Mouse (Mus musculus): ENCODE data around the gene Gm28043. TPM values are rescaled to one million over a fixed set of nuclear protein-coding genes. Genes with fewer than 3 reads are reported as not detected.

Gene Gm28043
- total and polyA plus RNA-seq, 3 experiments = 1.3 to 3.4 TPM; not detected in 1

DNA sequence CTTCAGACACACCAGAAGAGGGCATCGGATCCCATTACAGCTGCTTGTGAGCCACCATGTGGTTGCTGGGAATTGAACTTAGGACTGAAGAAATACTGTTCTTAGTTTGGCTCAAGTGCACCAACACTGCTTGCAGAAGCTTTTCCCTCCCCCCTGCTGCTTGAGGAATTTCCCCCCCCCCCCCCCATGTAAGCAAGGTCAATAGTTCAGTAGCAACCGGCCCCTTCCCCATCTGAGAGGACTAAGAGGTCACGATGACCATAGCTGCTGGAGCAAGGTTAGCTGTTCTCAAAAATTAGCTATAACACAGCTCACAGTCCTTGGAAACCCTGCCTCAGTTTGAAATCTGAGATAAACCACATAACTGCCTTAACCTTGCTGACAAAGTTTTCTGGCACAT, 27.5 kb downstream of the Gm28043 start:
- no peak for DNase-seq (ENCODE audit: low read depth, low spot score)
- H3K9me3 ChIP-seq (replicated peaks; ENCODE audit: insufficient read depth, low read length) = no peaks in the 10 kb centered on the region
- no peaks in the 10 kb centered on the region for H3K27me3 ChIP-seq (ENCODE audit: control insufficient read depth in 1 of 2, insufficient read depth in 2 of 2, low read length in 2 of 2)
- H3K36me3 ChIP-seq (ENCODE audit: control insufficient read depth in 1 of 2, insufficient read depth in 2 of 2, low read length in 2 of 2) = peaks cover 5 to 6% of the 10 kb centered on the region in 2 experiments
- H3K4me3 ChIP-seq (ENCODE audit: control insufficient read depth in 1 of 2, insufficient read depth in 1 of 2, low read depth in 2 of 2, low read length in 2 of 2) = no peak overlapping the region
- H3K79me2 ChIP-seq (ENCODE audit: control insufficient read depth, insufficient read depth, low read length, poor library complexity) = no peaks in the 10 kb centered on the region
- no peak overlapping the region for H3K9ac ChIP-seq (ENCODE audit: control insufficient read depth, low read depth, low read length, poor library complexity, severe bottlenecking)
- H3K4me1 ChIP-seq (ENCODE audit: control insufficient read depth in 1 of 2, insufficient read depth in 2 of 2, low read length in 2 of 2) = peaks cover 5 to 10% of the 10 kb centered on the region in 2 experiments
- H3K27ac ChIP-seq (ENCODE audit: control insufficient read depth, low read depth, low read length) = no peak overlapping the region
- TF ChIP-seq EP300 (IDR thresholded peaks at IDR 0.05; ENCODE audit: low read depth in 1 of 2, low read length in 2 of 2) (no peak), POLR2AphosphoS2 (IDR thresholded peaks at IDR 0.05; ENCODE audit: low read length) (no peak), NELFE (IDR thresholded peaks at IDR 0.05; ENCODE audit: low read depth, low read length) (no peak), USF2 (IDR thresholded peaks at IDR 0.05; ENCODE audit: borderline replicate concordance in 1 of 2, insufficient read depth in 1 of 2, low read depth in 1 of 2, low read length in 2 of 2) (no peak), MYB (IDR thresholded peaks at IDR 0.05; ENCODE audit: low read depth, low read length) (no peak), SMC3 (IDR thresholded peaks at IDR 0.05; ENCODE audit: low read depth, low read length) (no peak), ELF1 (IDR thresholded peaks at IDR 0.05; ENCODE audit: low read depth, low read length) (no peak), TBP (IDR thresholded peaks at IDR 0.05; ENCODE audit: low read depth, low read length) (no peak), JUND (IDR thresholded peaks at IDR 0.05; ENCODE audit: low read depth, low read length) (no peak), CTCF (IDR thresholded peaks at IDR 0.05 in 2 of 3, conservative IDR thresholded peaks at IDR 0.05 in 1 of 3; ENCODE audit: control insufficient read depth in 1 of 3, insufficient read depth in 1 of 3, low read depth in 2 of 3, low read length in 3 of 3, poor library complexity in 1 of 3, severe bottlenecking in 1 of 3) (no peak), TCF12 (IDR thresholded peaks at IDR 0.05; ENCODE audit: low read depth, low read length) (no peak), ZKSCAN1 (IDR thresholded peaks at IDR 0.05; ENCODE audit: low read depth, low read length) (no peak), MAFK (IDR thresholded peaks at IDR 0.05; ENCODE audit: borderline replicate concordance, low read depth, low read length) (no peak), SIN3A (IDR thresholded peaks at IDR 0.05; ENCODE audit: low read length) (no peak), UBTF (IDR thresholded peaks at IDR 0.05; ENCODE audit: borderline replicate concordance, insufficient read depth, low read depth, low read length) (no peak), TAL1 (IDR thresholded peaks at IDR 0.05; ENCODE audit: low read length) (no peak), NRF1 (IDR thresholded peaks at IDR 0.05; ENCODE audit: insufficient read depth, low read depth, low read length, poor library complexity, severe bottlenecking) (no peak), USF1 (IDR thresholded peaks at IDR 0.05; ENCODE audit: low read depth, low read length) (no peak), ETS1 (IDR thresholded peaks at IDR 0.05; ENCODE audit: low read depth, low read length) (no peak)

DNA sequence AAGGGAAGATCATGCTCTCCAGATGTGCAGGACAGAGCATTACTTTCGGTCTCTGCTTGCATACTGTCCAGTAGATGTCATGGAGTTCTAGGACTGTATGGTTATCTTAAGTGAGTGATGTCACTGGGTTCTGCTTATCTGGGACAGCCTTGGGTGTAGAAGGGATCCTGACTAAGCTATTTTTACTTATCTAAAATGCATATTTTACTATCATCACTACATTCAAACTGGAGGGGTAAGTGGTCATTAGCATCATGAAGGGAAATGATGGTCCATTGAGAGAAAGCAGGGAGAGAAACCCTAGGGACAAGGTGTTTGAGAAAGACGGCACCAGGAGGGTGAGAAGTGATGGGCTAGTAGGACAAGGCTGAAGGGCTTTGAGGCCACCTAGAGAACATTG, 43.6 kb downstream of the Gm28043 start:
- DNase-seq (ENCODE audit: low read depth, low spot score) = peak; percentile 50
- 0 out of 2 replicates have a peak overlapping the region, but pooled peaks have one; percentile 25 for H3K9ac ChIP-seq (ENCODE audit: control insufficient read depth, low read depth, low read length, poor library complexity, severe bottlenecking)
- H3K27me3 ChIP-seq (ENCODE audit: control insufficient read depth in 1 of 2, insufficient read depth in 2 of 2, low read length in 2 of 2) = no peaks in the 10 kb centered on the region
- no peaks in the 10 kb centered on the region for H3K9me3 ChIP-seq (replicated peaks; ENCODE audit: insufficient read depth, low read length)
- H3K79me2 ChIP-seq (ENCODE audit: control insufficient read depth, insufficient read depth, low read length, poor library complexity) = peaks cover 12% of the 10 kb centered on the region
- H3K27ac ChIP-seq (ENCODE audit: control insufficient read depth, low read depth, low read length) = peak overlapping the region; percentile 23
- no peak overlapping the region for H3K4me3 ChIP-seq (ENCODE audit: control insufficient read depth in 1 of 2, insufficient read depth in 1 of 2, low read depth in 2 of 2, low read length in 2 of 2)
- H3K36me3 ChIP-seq (ENCODE audit: control insufficient read depth in 1 of 2, insufficient read depth in 2 of 2, low read length in 2 of 2) = peaks cover 2 to 23% of the 10 kb centered on the region in 2 experiments; a peak in 3 of 4 replicates
- peaks cover 12 to 21% of the 10 kb centered on the region in 2 experiments for H3K4me1 ChIP-seq (ENCODE audit: control insufficient read depth in 1 of 2, insufficient read depth in 2 of 2, low read length in 2 of 2)
- TF ChIP-seq POLR2AphosphoS2 (IDR thresholded peaks at IDR 0.05; ENCODE audit: low read length) = no peak
- no peak for TF ChIP-seq ZNF384 (IDR thresholded peaks at IDR 0.05; ENCODE audit: low read depth, low read length)
- TF ChIP-seq JUND (IDR thresholded peaks at IDR 0.05; ENCODE audit: low read depth, low read length) = no peak
- TF ChIP-seq MEF2A (IDR thresholded peaks at IDR 0.05; ENCODE audit: extremely low read depth, insufficient replicate concordance, low read depth, low read length, poor library complexity, severe bottlenecking) = peak; percentile 5; the same call in 1 of the 2 replicates
- TF ChIP-seq MAX (IDR thresholded peaks at IDR 0.05; ENCODE audit: low read length) = no peak
- TF ChIP-seq RAD21 (IDR thresholded peaks at IDR 0.05; ENCODE audit: low read depth, low read length) = no peak
- peak; percentile 68 for TF ChIP-seq TCF12 (IDR thresholded peaks at IDR 0.05; ENCODE audit: low read depth, low read length)
- no peak for TF ChIP-seq ZKSCAN1 (IDR thresholded peaks at IDR 0.05; ENCODE audit: low read depth, low read length)
- TF ChIP-seq MAZ (IDR thresholded peaks at IDR 0.05; ENCODE audit: low read depth, low read length) = no peak
- TF ChIP-seq MYC (IDR thresholded peaks at IDR 0.05; ENCODE audit: low read depth, low read length) = no peak
- peak; percentile 59 for TF ChIP-seq TAL1 (IDR thresholded peaks at IDR 0.05; ENCODE audit: low read length)
- TF ChIP-seq CHD1 (IDR thresholded peaks at IDR 0.05; ENCODE audit: low read depth, low read length) = no peak
- no peak for TF ChIP-seq NRF1 (IDR thresholded peaks at IDR 0.05; ENCODE audit: insufficient read depth, low read depth, low read length, poor library complexity, severe bottlenecking)
- peak; percentile 75 for TF ChIP-seq GATA1 (IDR thresholded peaks at IDR 0.05; ENCODE audit: low read depth, low read length)
- TF ChIP-seq GABPA (IDR thresholded peaks at IDR 0.05; ENCODE audit: low read depth, low read length) = peak; percentile 50; the same call in 1 of the 2 replicates
- TF ChIP-seq POLR2AphosphoS5 (IDR thresholded peaks at IDR 0.05; ENCODE audit: borderline replicate concordance, low read depth, low read length) = no peak
- TF ChIP-seq USF1 (IDR thresholded peaks at IDR 0.05; ENCODE audit: low read depth, low read length) = no peak
- TF ChIP-seq MAFK (IDR thresholded peaks at IDR 0.05; ENCODE audit: borderline replicate concordance, low read depth, low read length) = peak; percentile 73
- TF ChIP-seq ELF1 (IDR thresholded peaks at IDR 0.05; ENCODE audit: low read depth, low read length) = no peak
- TF ChIP-seq SIN3A (IDR thresholded peaks at IDR 0.05; ENCODE audit: low read length) = peak; percentile 21; the same call in 1 of the 2 replicates
- TF ChIP-seq TBP (IDR thresholded peaks at IDR 0.05; ENCODE audit: low read depth, low read length) = no peak
